Mouse (Mus musculus): Measurements from ENCODE around the gene Cntnap2.

- TF ChIP-seq CTCF (IDR thresholded peaks at IDR 0.05; ENCODE audit: low read depth) = no peak
- no peak for TF ChIP-seq EP300 (IDR thresholded peaks at IDR 0.05; ENCODE audit: low read depth)
These were observed 2233.3 kb downstream of the Cntnap2 start for GRCm38 (mm10) chr6:47292437-47292836.

All from liver, postnatal 0 days (tissue).